Mouse (Mus musculus): ENCODE measurements around the gene Trim13. TPM values are rescaled to one million over a fixed set of nuclear protein-coding genes. Genes with fewer than 3 reads are reported as not detected.

Trim13 gene
- total and polyA plus RNA-seq, 2 experiments = 0.64 to 1.2 TPM

- no peak overlapping the region for H3K4me3 ChIP-seq (ENCODE audit: insufficient read depth, low read depth, low read length)
- no peaks in the 10 kb centered on the region for H3K36me3 ChIP-seq (ENCODE audit: control insufficient read depth, insufficient read depth, low read length)
- H3K27ac ChIP-seq (replicated peaks; ENCODE audit: insufficient read depth, low read depth, low read length) = no peak overlapping the region
- no peak for DNase-seq (ENCODE audit: extremely low read depth, low read depth, low spot score)
- H3K9ac ChIP-seq (ENCODE audit: low read depth, low read length) = no peak overlapping the region
- 93% methylated on average over 8 of the region's 8 CpGs for WGBS
- TF ChIP-seq POLR2A (IDR thresholded peaks at IDR 0.05; ENCODE audit: extremely low read depth, insufficient read depth, low read length) (no peak), CTCF (IDR thresholded peaks at IDR 0.05; ENCODE audit: low read depth, low read length) (no peak)
- H3K79me2 ChIP-seq (ENCODE audit: control insufficient read depth, insufficient read depth, low read length) = no peaks in the 10 kb centered on the region
- 0 out of 2 replicates have a peak, but pooled peaks cover 3% of the 10 kb centered on the region for H3K4me1 ChIP-seq (ENCODE audit: control insufficient read depth, insufficient read depth, low read length)
- H3K27me3 ChIP-seq (ENCODE audit: control insufficient read depth, insufficient read depth, low read length) = no peaks in the 10 kb centered on the region
Measured at GRCm38 (mm10) chr14:61575941-61576340, 22.1 kb upstream of the Trim13 start.

- TF ChIP-seq CTCF (IDR thresholded peaks at IDR 0.05; ENCODE audit: low read depth, low read length) = no peak
- TF ChIP-seq POLR2A (IDR thresholded peaks at IDR 0.05; ENCODE audit: extremely low read depth, insufficient read depth, low read length) = no peak
- no peaks in the 10 kb centered on the region for H3K79me2 ChIP-seq (ENCODE audit: control insufficient read depth, insufficient read depth, low read length)
- H3K4me1 ChIP-seq (ENCODE audit: control insufficient read depth, insufficient read depth, low read length) = no peaks in the 10 kb centered on the region
- no peaks in the 10 kb centered on the region for H3K27me3 ChIP-seq (ENCODE audit: control insufficient read depth, insufficient read depth, low read length)
- H3K27ac ChIP-seq (replicated peaks; ENCODE audit: insufficient read depth, low read depth, low read length) = no peak overlapping the region
- no peaks in the 10 kb centered on the region for H3K36me3 ChIP-seq (ENCODE audit: control insufficient read depth, insufficient read depth, low read length)
- no peak overlapping the region for H3K9ac ChIP-seq (ENCODE audit: low read depth, low read length)
- H3K4me3 ChIP-seq (ENCODE audit: insufficient read depth, low read depth, low read length) = no peak overlapping the region
- DNase-seq (ENCODE audit: extremely low read depth, low read depth, low spot score) = no peak
- WGBS = 75% methylated on average over 4 of the region's 4 CpGs
Measured at GRCm38 (mm10) chr14:61589288-61590065, 8.6 kb upstream of the Trim13 start.

- Histone ChIP-seq H3K27me3 (ENCODE audit: control insufficient read depth, insufficient read depth, low read length) (no peaks in the 10 kb centered on the region), H3K36me3 (ENCODE audit: control insufficient read depth, insufficient read depth, low read length) (peaks cover 2% of the 10 kb centered on the region; the same call in 1 of the 2 replicates), H3K4me3 (ENCODE audit: insufficient read depth, low read depth, low read length) (no peak overlapping the region), H3K79me2 (ENCODE audit: control insufficient read depth, insufficient read depth, low read length) (no peaks in the 10 kb centered on the region), H3K9ac (ENCODE audit: low read depth, low read length) (no peak overlapping the region), H3K27ac (replicated peaks; ENCODE audit: insufficient read depth, low read depth, low read length) (no peak overlapping the region), H3K4me1 (ENCODE audit: control insufficient read depth, insufficient read depth, low read length) (no peaks in the 10 kb centered on the region; the same call in 1 of the 2 replicates)
- no peak for TF ChIP-seq POLR2A (IDR thresholded peaks at IDR 0.05; ENCODE audit: extremely low read depth, insufficient read depth, low read length)
- TF ChIP-seq CTCF (IDR thresholded peaks at IDR 0.05; ENCODE audit: low read depth, low read length) = no peak
- DNase-seq (ENCODE audit: extremely low read depth, low read depth, low spot score) = peak; percentile 33
- 71% methylated on average over 9 of the region's 9 CpGs for WGBS
Measured at GRCm38 (mm10) chr14:61596719-61597426, 1.2 kb upstream of the Trim13 start.

GRCm38 (mm10) chr14:61599057-61599806 lies 1.2 kb downstream of the Trim13 start:
- TF ChIP-seq POLR2A (IDR thresholded peaks at IDR 0.05; ENCODE audit: extremely low read depth, insufficient read depth, low read length) = peak; percentile 43; the same call in 1 of the 2 replicates
- TF ChIP-seq CTCF (IDR thresholded peaks at IDR 0.05; ENCODE audit: low read depth, low read length) = no peak
- H3K27ac ChIP-seq (replicated peaks; ENCODE audit: insufficient read depth, low read depth, low read length) = peak overlapping the region; percentile 24; the same call in 1 of the 2 replicates
- 5% methylated on average over 44 of the region's 44 CpGs for WGBS
- no peaks in the 10 kb centered on the region; the same call in 1 of the 2 replicates for H3K79me2 ChIP-seq (ENCODE audit: control insufficient read depth, insufficient read depth, low read length)
- no peaks in the 10 kb centered on the region for H3K27me3 ChIP-seq (ENCODE audit: control insufficient read depth, insufficient read depth, low read length)
- H3K9ac ChIP-seq (ENCODE audit: low read depth, low read length) = peak overlapping the region; percentile 95
- peaks cover 3% of the 10 kb centered on the region for H3K36me3 ChIP-seq (ENCODE audit: control insufficient read depth, insufficient read depth, low read length)
- H3K4me3 ChIP-seq (ENCODE audit: insufficient read depth, low read depth, low read length) = peak overlapping the region; percentile 90
- peak; percentile 74 for DNase-seq (ENCODE audit: extremely low read depth, low read depth, low spot score)
- no peaks in the 10 kb centered on the region; the same call in 1 of the 2 replicates for H3K4me1 ChIP-seq (ENCODE audit: control insufficient read depth, insufficient read depth, low read length)

GRCm38 (mm10) chr14:61601348-61601747 lies 3.3 kb downstream of the Trim13 start:
- H3K27me3 ChIP-seq (ENCODE audit: control insufficient read depth, insufficient read depth, low read length) = no peaks in the 10 kb centered on the region
- WGBS = 83% methylated on average over 9 of the region's 9 CpGs
- no peak overlapping the region for H3K4me3 ChIP-seq (ENCODE audit: insufficient read depth, low read depth, low read length)
- H3K79me2 ChIP-seq (ENCODE audit: control insufficient read depth, insufficient read depth, low read length) = no peaks in the 10 kb centered on the region; the same call in 1 of the 2 replicates
- H3K27ac ChIP-seq (replicated peaks; ENCODE audit: insufficient read depth, low read depth, low read length) = no peak overlapping the region
- no peak for TF ChIP-seq CTCF (IDR thresholded peaks at IDR 0.05; ENCODE audit: low read depth, low read length)
- TF ChIP-seq POLR2A (IDR thresholded peaks at IDR 0.05; ENCODE audit: extremely low read depth, insufficient read depth, low read length) = no peak
- H3K9ac ChIP-seq (ENCODE audit: low read depth, low read length) = no peak overlapping the region
- H3K4me1 ChIP-seq (ENCODE audit: control insufficient read depth, insufficient read depth, low read length) = no peaks in the 10 kb centered on the region
- DNase-seq (ENCODE audit: extremely low read depth, low read depth, low spot score) = no peak
- H3K36me3 ChIP-seq (ENCODE audit: control insufficient read depth, insufficient read depth, low read length) = peaks cover 5% of the 10 kb centered on the region
